Mouse (Mus musculus) kidney, postnatal 0 days (tissue): Measurements from ENCODE around the gene Ssty1. TPM values are rescaled to one million over a fixed set of nuclear protein-coding genes. Genes with fewer than 3 reads are reported as not detected.
"Not testable (repeated sequence)": the region's sequence is repeated elsewhere in the genome, so short reads cannot be mapped to it uniquely, and the experiment has no call there.

ENCODE experiments used
- ATAC-seq: fragments of 200-750 bp; cut with Nextera tagmentation; replicated peaks from 2 replicates; pipeline ENCODE4 v1.8.0; 2017; ENCODE audit warnings: low read depth, moderate number of reproducible peaks, moderate TSS enrichment, moderate library complexity; ENCODE audit not compliant: low FRiP score
- DNase-seq: peaks from one replicate; pipeline ENCODE4 v3.0.0-alpha.2; 2016; ENCODE audit warnings: low spot score
- H3K27ac ChIP-seq: fragments of 300-500 bp; sonication (generic); 2 replicates; pipeline ENCODE4 v1.5.1; 2014; ENCODE audit warnings: mild to moderate bottlenecking
- H3K27me3 ChIP-seq: fragments of 300-500 bp; sonication (generic); 2 replicates; pipeline ENCODE4 v1.6.1; 2014; ENCODE audit warnings: low read length, mixed read lengths; ENCODE audit not compliant: insufficient read depth
- H3K36me3 ChIP-seq: fragments of 300-500 bp; sonication (generic); 2 replicates; pipeline ENCODE4 v1.6.1; 2014; ENCODE audit warnings: low read length, mixed read lengths; ENCODE audit not compliant: insufficient read depth
- H3K4me1 ChIP-seq: fragments of 300-500 bp; sonication (generic); replicated peaks from 2 replicates; pipeline ENCODE4 v1.6.1; 2014; ENCODE audit warnings: antibody characterized with exemption, low read length, mixed read lengths; ENCODE audit not compliant: insufficient read depth
- H3K4me2 ChIP-seq: fragments of 300-500 bp; sonication (generic); 2 replicates; pipeline ENCODE4 v1.6.1; 2014; ENCODE audit warnings: mild to moderate bottlenecking, low read length, moderate library complexity, mixed read lengths
- H3K4me3 ChIP-seq: fragments of 300-500 bp; sonication (generic); replicated peaks from 2 replicates; pipeline ENCODE4 v1.5.1; 2014; ENCODE audit warnings: low read depth, low read length
- H3K9ac ChIP-seq: fragments of 300-500 bp; sonication (generic); 2 replicates; pipeline ENCODE4 v1.6.1; 2014; ENCODE audit warnings: low read depth, low read length
- H3K9me3 ChIP-seq: fragments of 300-500 bp; sonication (generic); replicated peaks from 2 replicates; pipeline ENCODE4 v1.6.1; 2016; ENCODE audit warnings: low read length, inconsistent platforms, mixed read lengths
- WGBS: fragments of 180-500 bp; shearing (Covaris S2); extraction: QIAGEN DNeasy Blood & Tissue Kit; methylation state at CpG from one replicate; pipeline ENCODE4 v1.1.7; 2014; 5-methylcytosine and 5-hydroxymethylcytosine counted together
- polyA plus RNA-seq: library from polyadenylated mRNA; unstranded; fragments of >200 nt; fragmentation: Nextera tagmentation; extraction: Ambion mirVana; gene quantifications from 2 replicates; pipeline ENCODE4 v1.2.1, GENCODE M21; 2015

Gene Ssty1
- not detected in 2 replicates for polyA plus RNA-seq

DNA sequence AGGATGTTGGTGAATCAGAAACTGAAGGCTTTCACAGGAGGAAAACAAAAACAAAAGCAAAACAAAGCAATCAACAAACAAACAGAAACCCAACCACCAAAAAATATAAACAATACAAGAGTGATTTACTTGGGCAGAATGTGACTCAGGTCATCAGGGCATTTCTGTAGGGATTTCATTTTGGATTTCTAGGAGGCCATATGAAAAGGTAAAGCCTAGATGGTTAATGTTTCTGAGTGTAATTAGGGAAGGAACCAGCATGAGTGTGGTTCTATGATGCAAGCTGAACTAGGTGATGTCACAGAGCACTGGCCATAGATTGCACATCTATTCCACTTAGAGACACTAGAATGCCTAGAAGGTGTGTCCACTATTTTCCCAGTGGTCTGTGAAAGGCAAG lies at the start of gene Ssty1:
TSS of gene Ssty1 (plus strand) at position 301 of the 400 bp plus-strand sequence.
- not testable (repeated sequence) for H3K4me3 ChIP-seq, H3K36me3 ChIP-seq, H3K9me3 ChIP-seq, H3K4me2 ChIP-seq, H3K4me1 ChIP-seq, H3K9ac ChIP-seq, H3K27ac ChIP-seq, ATAC-seq, DNase-seq, H3K27me3 ChIP-seq

- not testable (repeated sequence) for H3K27me3 ChIP-seq, ATAC-seq, H3K36me3 ChIP-seq, H3K4me3 ChIP-seq, H3K9me3 ChIP-seq, H3K4me1 ChIP-seq, H3K4me2 ChIP-seq, DNase-seq, H3K9ac ChIP-seq, H3K27ac ChIP-seq
- WGBS, result no CpG with 5 or more reads among the region's 3 CpGs
These were observed 27.2 kb upstream of the Ssty1 start, which contains the start of gene Gm21764 for GRCm38 (mm10) chrY:18061712-18062111. Gene Gm21764, minus strand, starts transcription at chrY:18061812.

Other genes starting within 250 kb of the Ssty1 start
- not detected in 2 replicates for gene Gm21904, start 242.8 kb upstream of the Ssty1 start, polyA plus RNA-seq
- gene Gm20772, start 214.4 kb upstream of the Ssty1 start, polyA plus RNA-seq, result not detected in 2 replicates
- not detected in 2 replicates for gene Gm20831, start 214.4 kb upstream of the Ssty1 start, polyA plus RNA-seq
- gene Srsy, start 151.8 kb upstream of the Ssty1 start, polyA plus RNA-seq, result not detected in 2 replicates
- gene Gm21764, start 27.3 kb upstream of the Ssty1 start, polyA plus RNA-seq, result not detected in 2 replicates